Mouse (Mus musculus) stomach, postnatal 0 days (tissue): ENCODE measurements around the gene Adat3. TPM values are rescaled to one million over a fixed set of nuclear protein-coding genes. Genes with fewer than 3 reads are reported as not detected.
A peak's percentile ranks its signal among the peaks of the same experiment; 100 is the strongest.

Experiments
- ATAC-seq: fragments of 200-750 bp; cut with Nextera tagmentation; 2 replicates; pipeline ENCODE4 v1.8.0; 2017; ENCODE audit not compliant: low FRiP score, low TSS enrichment
- DNase-seq: peaks from one replicate; pipeline ENCODE4 v3.0.0-alpha.2; 2016; ENCODE audit warnings: low spot score
- H3K27ac ChIP-seq: fragments of 300-500 bp; sonication (generic); replicated peaks from 2 replicates; pipeline ENCODE4 v1.5.1; 2014; ENCODE audit warnings: mild to moderate bottlenecking, control low read depth
- H3K27me3 ChIP-seq: fragments of 300-500 bp; sonication (generic); 2 replicates; pipeline ENCODE4 v1.6.1; 2014; ENCODE audit warnings: low read length; ENCODE audit not compliant: control insufficient read depth, insufficient read depth
- H3K36me3 ChIP-seq: fragments of 300-500 bp; sonication (generic); 2 replicates; pipeline ENCODE4 v1.6.1; 2014; ENCODE audit warnings: low read length, mixed read lengths; ENCODE audit not compliant: control insufficient read depth, insufficient read depth
- H3K4me1 ChIP-seq: fragments of 300-500 bp; sonication (generic); replicated peaks from 2 replicates; pipeline ENCODE4 v1.6.1; 2014; ENCODE audit warnings: antibody characterized with exemption; ENCODE audit not compliant: control insufficient read depth, insufficient read depth
- H3K4me2 ChIP-seq: fragments of 300-500 bp; sonication (generic); replicated peaks from 2 replicates; pipeline ENCODE4 v1.6.1; 2014; ENCODE audit warnings: low read depth, mild to moderate bottlenecking, control low read depth, moderate library complexity
- H3K4me3 ChIP-seq: fragments of 300-500 bp; sonication (generic); 2 replicates; pipeline ENCODE4 v1.5.1; 2014; ENCODE audit warnings: low read depth, low read length, control low read depth
- H3K9ac ChIP-seq: fragments of 300-500 bp; sonication (generic); 2 replicates; pipeline ENCODE4 v1.6.1; 2014; ENCODE audit warnings: mild to moderate bottlenecking, low read length, control low read depth, mixed read lengths
- H3K9me3 ChIP-seq: fragments of 300-500 bp; sonication (generic); 2 replicates; pipeline ENCODE4 v1.6.1; 2016; ENCODE audit warnings: low read length; ENCODE audit not compliant: control insufficient read depth
- CTCF ChIP-seq: IDR thresholded peaks from 2 replicates; pipeline ENCODE4 v1.5.1; 2016; ENCODE audit warnings: antibody characterized with exemption, low read depth, mild to moderate bottlenecking, moderate library complexity
- EP300 ChIP-seq: optimal IDR thresholded peaks from 2 replicates; pipeline ENCODE3; 2016; ENCODE audit warnings: antibody characterized with exemption
- WGBS: fragments of 180-500 bp; shearing (Covaris S2); extraction: QIAGEN DNeasy Blood & Tissue Kit; methylation state at CpG from one replicate; pipeline ENCODE4 v1.1.7; 2014; 5-methylcytosine and 5-hydroxymethylcytosine counted together
- polyA plus RNA-seq: library from polyadenylated mRNA; unstranded; fragments of >200 nt; fragmentation: Nextera tagmentation; extraction: Ambion mirVana; gene quantifications from 2 replicates; pipeline ENCODE4 v1.2.1, GENCODE M21; 2015

Adat3 gene
- polyA plus RNA-seq, 1 experiment from 2014 or later = 4.1 TPM

DNA sequence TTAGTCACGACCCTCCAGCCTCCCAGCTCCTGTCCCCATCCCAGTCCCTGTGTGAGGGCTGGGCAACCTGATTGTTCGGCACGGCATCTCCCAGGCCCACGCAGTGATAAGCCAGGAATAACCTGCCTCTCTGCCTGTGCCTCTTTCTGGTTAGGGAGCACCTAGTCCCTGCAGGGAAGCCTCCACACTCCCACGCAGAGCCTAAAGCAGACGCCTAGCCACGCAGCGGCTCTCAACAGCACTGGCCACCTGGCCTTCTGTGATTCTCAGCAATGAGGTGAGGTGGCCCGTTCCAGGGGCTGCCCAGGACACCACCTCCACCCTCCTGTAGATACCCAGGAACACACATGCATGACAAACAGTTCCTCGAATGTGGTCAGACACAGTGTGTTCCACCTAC is 47.7 kb downstream of the Adat3 start:
- DNase-seq (no peak), ATAC-seq (no peak)
- peaks cover 3% of the 10 kb centered on the region for H3K36me3 ChIP-seq
- WGBS = 92% methylated on average over 10 of the region's 10 CpGs
- H3K4me1 ChIP-seq = peaks cover 5% of the 10 kb centered on the region; the same call in 1 of the 2 replicates
- no peak overlapping the region for H3K9ac ChIP-seq
- no peak overlapping the region for H3K4me3 ChIP-seq
- H3K9me3 ChIP-seq = no peaks in the 10 kb centered on the region
- H3K4me2 ChIP-seq = no peak overlapping the region
- no peak overlapping the region for H3K27ac ChIP-seq
- H3K27me3 ChIP-seq = no peaks in the 10 kb centered on the region
- TF ChIP-seq CTCF (no peak), EP300 (no peak)

DNA sequence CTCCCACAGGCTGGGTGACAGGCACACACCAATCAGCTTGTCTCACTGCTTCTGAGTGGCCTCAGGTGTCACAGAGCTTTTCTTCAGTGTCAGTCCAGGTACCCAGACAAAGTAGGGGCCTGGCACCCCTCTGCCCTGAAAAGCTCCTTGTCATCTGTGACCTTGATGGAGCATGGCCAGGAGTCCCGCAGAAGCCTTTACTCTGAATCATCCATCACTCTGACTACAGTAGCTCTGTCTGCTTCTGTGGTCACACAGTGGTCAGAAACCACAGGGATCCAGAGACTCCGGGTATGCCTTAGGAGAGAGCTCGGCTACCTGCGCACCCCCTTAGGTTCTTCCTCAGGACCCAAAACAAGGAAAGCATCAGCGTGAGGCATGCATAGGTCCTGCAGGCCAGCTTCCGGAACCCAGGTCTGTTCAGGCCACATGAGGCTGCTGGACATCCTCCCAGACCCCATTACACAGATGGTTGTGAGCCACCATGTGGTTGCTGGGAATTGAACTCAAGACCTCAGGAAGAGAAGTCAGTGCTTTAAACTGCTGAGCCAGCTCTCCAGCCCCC is 50.6 kb downstream of the Adat3 start:
- TF ChIP-seq EP300 (no peak), CTCF (no peak)
- Histone ChIP-seq H3K27ac (no peak overlapping the region), H3K4me2 (no peak overlapping the region), H3K36me3 (no peaks in the 10 kb centered on the region), H3K4me3 (no peak overlapping the region), H3K9me3 (no peaks in the 10 kb centered on the region), H3K9ac (no peak overlapping the region), H3K4me1 (peaks cover 8% of the 10 kb centered on the region; the same call in 1 of the 2 replicates), H3K27me3 (no peaks in the 10 kb centered on the region)
- no peak for DNase-seq
- ATAC-seq = no peak
- 82% methylated on average over 6 of the region's 6 CpGs for WGBS

DNA sequence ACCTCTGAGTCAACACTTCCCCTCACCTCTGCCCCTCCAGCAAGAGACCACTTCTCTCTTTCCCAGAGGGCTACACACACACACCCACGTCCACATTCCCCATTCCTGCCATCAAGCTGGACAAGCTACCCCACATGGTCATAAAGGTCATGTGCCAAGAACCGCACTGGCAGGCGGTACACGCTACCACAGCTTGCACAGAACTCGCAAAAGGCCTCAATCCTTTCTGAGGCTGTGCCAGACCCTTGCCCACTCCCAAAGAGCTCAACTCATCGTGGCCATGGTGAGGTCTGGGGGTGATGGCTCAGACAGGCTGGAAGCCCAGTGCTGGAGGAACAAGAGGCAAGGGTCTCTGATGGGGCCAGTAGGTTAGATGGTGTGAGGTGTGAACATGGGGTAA is 52.2 kb downstream of the Adat3 start:
- H3K9ac ChIP-seq = peak overlapping the region; percentile 27; the same call in 1 of the 2 replicates
- ATAC-seq = no peak
- H3K27ac ChIP-seq = no peak overlapping the region
- no peaks in the 10 kb centered on the region for H3K9me3 ChIP-seq
- no peaks in the 10 kb centered on the region for H3K27me3 ChIP-seq
- no peak for DNase-seq
- no peaks in the 10 kb centered on the region for H3K36me3 ChIP-seq
- WGBS = 75% methylated on average over 6 of the region's 6 CpGs
- TF ChIP-seq EP300 (no peak), CTCF (no peak)
- no peak overlapping the region for H3K4me3 ChIP-seq
- H3K4me2 ChIP-seq = no peak overlapping the region
- peaks cover 8% of the 10 kb centered on the region; the same call in 1 of the 2 replicates for H3K4me1 ChIP-seq

DNA sequence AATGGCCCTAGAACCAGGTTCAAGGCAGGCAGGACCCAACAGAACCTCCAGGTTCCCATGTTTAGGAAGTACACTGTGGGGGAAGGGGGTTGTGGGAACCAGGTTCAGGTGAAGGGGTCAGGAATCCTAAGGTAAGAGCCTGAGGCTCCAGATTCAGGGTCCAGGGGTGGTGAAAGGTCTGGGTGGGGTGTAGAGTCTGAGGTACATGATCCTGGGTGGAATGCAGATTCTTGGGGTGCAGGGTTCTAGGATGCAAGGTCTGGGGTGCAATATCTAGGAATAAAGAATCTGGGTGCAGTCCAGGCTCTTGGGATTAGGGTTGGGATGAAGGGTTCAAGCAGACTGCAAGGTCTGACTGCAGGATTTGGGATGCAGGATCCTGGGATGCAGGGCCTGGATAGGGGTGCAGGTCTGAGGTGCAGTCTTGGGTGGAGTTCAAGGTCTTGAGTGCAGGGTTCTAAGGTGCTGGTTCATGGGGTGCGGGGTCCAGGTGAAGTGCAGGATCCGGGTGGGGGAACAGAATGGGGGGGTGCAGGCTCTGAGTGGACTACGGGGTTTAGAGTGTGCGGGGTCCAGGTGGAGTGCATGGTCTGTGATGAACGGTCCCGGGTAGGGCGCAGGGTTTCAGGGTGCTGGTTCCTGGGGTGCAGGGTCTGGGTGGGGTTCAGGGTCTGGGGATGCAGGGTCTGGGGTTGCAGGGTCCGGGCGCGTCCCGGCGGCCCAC is 52.9 kb downstream of the Adat3 start:
- Histone ChIP-seq H3K9me3 (no peaks in the 10 kb centered on the region), H3K9ac (peak overlapping the region; percentile 93), H3K27ac (peak overlapping the region; percentile 78), H3K4me3 (peak overlapping the region; percentile 88), H3K27me3 (no peaks in the 10 kb centered on the region), H3K4me2 (peak overlapping the region; percentile 98), H3K4me1 (peaks cover 8% of the 10 kb centered on the region; the same call in 1 of the 2 replicates), H3K36me3 (no peaks in the 10 kb centered on the region)
- ATAC-seq (peak; percentile 25), DNase-seq (no peak)
- no peak for TF ChIP-seq CTCF
- no peak for TF ChIP-seq EP300
- 3% methylated on average over 12 of the region's 12 CpGs for WGBS

DNA sequence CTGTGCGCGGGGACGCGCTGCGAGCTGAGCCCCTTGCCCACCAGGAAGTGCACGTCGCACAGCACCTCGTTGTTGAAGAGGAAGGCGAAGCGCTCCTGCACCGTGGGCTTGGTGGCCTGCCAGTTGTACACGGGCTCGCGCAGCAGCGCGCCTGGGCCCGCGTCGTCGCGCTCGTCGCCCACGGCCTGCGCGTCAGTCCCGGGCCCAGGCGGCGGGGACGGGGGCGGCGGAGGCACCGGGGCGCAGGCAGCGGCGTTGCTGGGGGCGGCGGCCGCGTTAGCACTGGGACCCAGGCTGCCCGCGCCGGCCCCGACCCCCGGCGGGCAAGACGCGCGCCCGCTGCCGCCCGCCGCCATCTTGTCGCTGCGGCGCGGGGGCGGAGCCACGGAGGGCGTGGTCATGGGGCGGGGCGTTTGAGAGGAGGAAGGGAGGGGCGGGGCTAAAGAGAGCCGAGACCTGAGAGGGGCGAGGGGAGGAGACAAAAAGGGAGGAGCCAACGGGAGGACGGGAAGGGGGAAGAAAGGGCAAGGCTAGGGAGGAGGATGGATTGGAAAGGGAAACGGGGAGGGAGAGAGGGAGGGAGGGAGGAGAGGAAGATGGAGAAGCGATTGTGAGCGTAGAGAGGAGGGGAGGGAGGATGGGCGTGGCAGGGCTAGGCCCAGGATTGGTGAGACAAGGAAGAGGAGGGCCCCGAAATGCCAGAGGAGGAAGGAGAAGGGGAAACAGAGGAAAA is 53.6 kb downstream of the Adat3 start:
- Histone ChIP-seq H3K4me3 (peak overlapping the region; percentile 88), H3K36me3 (no peaks in the 10 kb centered on the region), H3K27ac (peak overlapping the region; percentile 90), H3K9ac (peak overlapping the region; percentile 93), H3K27me3 (no peaks in the 10 kb centered on the region), H3K4me1 (peaks cover 8% of the 10 kb centered on the region; the same call in 1 of the 2 replicates), H3K9me3 (no peaks in the 10 kb centered on the region), H3K4me2 (peak overlapping the region; percentile 98)
- DNase-seq (peak; percentile 98), ATAC-seq (peak; percentile 88)
- WGBS = under 1% methylated on average over 62 of the region's 72 CpGs
- no peak for TF ChIP-seq EP300
- no peak for TF ChIP-seq CTCF
